Mouse (Mus musculus): Measurements from ENCODE around the gene Mesd. TPM values are rescaled to one million over a fixed set of nuclear protein-coding genes. Genes with fewer than 3 reads are reported as not detected.

Gene Mesd
- 22.6 and 29.3 TPM in 2 replicates for total RNA-seq (2014; fragmentation: Nextera tagmentation)
- total RNA-seq (2017), result 55.4 and 70.9 TPM in 2 replicates

GRCm38 (mm10) chr7:83884021-83884658, at the start of gene Mesd, which contains the start of gene Tlnrd1:
Gene Mesd (plus strand): TSS chr7:83884466.
Gene Tlnrd1 (minus strand): TSS chr7:83884305.
- peak; percentile 83 for ATAC-seq (replicated peaks; ENCODE audit: poor library complexity, severe bottlenecking)

GRCm38 (mm10) chr7:83838525-83839224, 45.6 kb upstream of the Mesd start:
- no peak for ATAC-seq (replicated peaks; ENCODE audit: poor library complexity, severe bottlenecking)

- no peak for ATAC-seq (replicated peaks; ENCODE audit: poor library complexity, severe bottlenecking)
Measured at GRCm38 (mm10) chr7:83840076-83840475, 44.2 kb upstream of the Mesd start.

- ATAC-seq (replicated peaks; ENCODE audit: poor library complexity, severe bottlenecking), result no peak
Measured at GRCm38 (mm10) chr7:83842486-83843259, 41.6 kb upstream of the Mesd start.

- no peak for ATAC-seq (replicated peaks; ENCODE audit: poor library complexity, severe bottlenecking)
Measured at GRCm38 (mm10) chr7:83844807-83845206, 39.5 kb upstream of the Mesd start.

- ATAC-seq (replicated peaks; ENCODE audit: poor library complexity, severe bottlenecking), result no peak
Measured at GRCm38 (mm10) chr7:83847187-83848075, 36.8 kb upstream of the Mesd start.

- no peak for ATAC-seq (replicated peaks; ENCODE audit: poor library complexity, severe bottlenecking)
Measured at GRCm38 (mm10) chr7:83851569-83852380, 32.5 kb upstream of the Mesd start.

GRCm38 (mm10) chr7:83852381-83853380, 31.6 kb upstream of the Mesd start:
- ATAC-seq (replicated peaks; ENCODE audit: poor library complexity, severe bottlenecking), result no peak

- ATAC-seq (replicated peaks; ENCODE audit: poor library complexity, severe bottlenecking), result no peak
Measured at GRCm38 (mm10) chr7:83855203-83855602, 29.1 kb upstream of the Mesd start.

GRCm38 (mm10) chr7:83856353-83857207, 27.7 kb upstream of the Mesd start:
- no peak for ATAC-seq (replicated peaks; ENCODE audit: poor library complexity, severe bottlenecking)

- ATAC-seq (replicated peaks; ENCODE audit: poor library complexity, severe bottlenecking), result no peak
Measured at GRCm38 (mm10) chr7:83857208-83857488, 27.1 kb upstream of the Mesd start.

- no peak for ATAC-seq (replicated peaks; ENCODE audit: poor library complexity, severe bottlenecking)
Measured at GRCm38 (mm10) chr7:83857921-83858320, 26.3 kb upstream of the Mesd start.

- ATAC-seq (replicated peaks; ENCODE audit: poor library complexity, severe bottlenecking), result peak; percentile 97
Measured at GRCm38 (mm10) chr7:83859378-83860083, 24.7 kb upstream of the Mesd start.

GRCm38 (mm10) chr7:83863554-83863953, 20.7 kb upstream of the Mesd start:
- no peak for ATAC-seq (replicated peaks; ENCODE audit: poor library complexity, severe bottlenecking)

- ATAC-seq (replicated peaks; ENCODE audit: poor library complexity, severe bottlenecking), result no peak
Measured at GRCm38 (mm10) chr7:83868200-83868599, 16.1 kb upstream of the Mesd start.

- no peak for ATAC-seq (replicated peaks; ENCODE audit: poor library complexity, severe bottlenecking)
Measured at GRCm38 (mm10) chr7:83869839-83870543, 14.3 kb upstream of the Mesd start.

Data from granulocyte monocyte progenitor cell, adult 5-6 weeks (primary cell).